Mouse (Mus musculus) limb, embryonic 15.5 days (tissue): Measurements from ENCODE around the gene Tor1a. TPM values are rescaled to one million over a fixed set of nuclear protein-coding genes. Genes with fewer than 3 reads are reported as not detected.
"Not testable (repeated sequence)": the region's sequence is repeated elsewhere in the genome, so short reads cannot be mapped to it uniquely, and the experiment has no call there.

Source experiments
- ATAC-seq: fragments of 200-750 bp; cut with Nextera tagmentation; 2 replicates; pipeline ENCODE4 v1.8.0; 2017; ENCODE audit warnings: low read depth, moderate TSS enrichment; ENCODE audit not compliant: insufficient number of reproducible peaks, low FRiP score, low TSS enrichment
- H3K27ac ChIP-seq: fragments of 300-500 bp; sonication (generic); 2 replicates; pipeline ENCODE4 v1.5.1; 2015; ENCODE audit warnings: moderate library complexity, mild to moderate bottlenecking, inconsistent platforms
- H3K27me3 ChIP-seq: fragments of 300-500 bp; sonication (generic); 2 replicates; pipeline ENCODE4 v1.6.1; 2015; ENCODE audit warnings: inconsistent platforms
- H3K36me3 ChIP-seq: fragments of 300-500 bp; sonication (generic); 2 replicates; pipeline ENCODE4 v1.6.1; 2015; ENCODE audit warnings: inconsistent platforms
- H3K4me1 ChIP-seq: fragments of 300-500 bp; sonication (generic); 2 replicates; pipeline ENCODE4 v1.6.1; 2015; ENCODE audit warnings: inconsistent platforms
- H3K4me2 ChIP-seq: fragments of 300-500 bp; sonication (generic); 2 replicates; pipeline ENCODE4 v1.6.1; 2015; ENCODE audit warnings: mild to moderate bottlenecking, inconsistent platforms
- H3K4me3 ChIP-seq: fragments of 300-500 bp; sonication (generic); 2 replicates; pipeline ENCODE4 v1.5.1; 2015; ENCODE audit warnings: mild to moderate bottlenecking, inconsistent platforms
- H3K9ac ChIP-seq: fragments of 300-500 bp; sonication (generic); 2 replicates; pipeline ENCODE4 v1.6.1; 2015; ENCODE audit warnings: inconsistent platforms
- H3K9me3 ChIP-seq: fragments of 300-500 bp; sonication (generic); 2 replicates; pipeline ENCODE4 v1.6.1; 2016; ENCODE audit warnings: inconsistent platforms
- WGBS: fragments of 180-500 bp; shearing (Covaris S2); methylation state at CpG from one replicate; pipeline ENCODE4 v1.1.7; 2015; 5-methylcytosine and 5-hydroxymethylcytosine counted together
- polyA plus RNA-seq: library from polyadenylated mRNA; unstranded; fragments of >200 nt; fragmentation: Nextera tagmentation; extraction: Ambion mirVana; gene quantifications from 2 replicates; pipeline ENCODE4 v1.2.1, GENCODE M21; 2015

Gene Tor1a
- polyA plus RNA-seq, 1 experiment from 2014 or later: 78.6 TPM

GRCm38 (mm10) chr2:30928893-30929482, 38.7 kb downstream of the Tor1a start:
- Histone ChIP-seq H3K4me2 (peak overlapping the region; percentile 53), H3K4me3 (peak overlapping the region; percentile 30), H3K4me1 (peaks cover 33% of the 10 kb centered on the region), H3K27me3 (no peaks in the 10 kb centered on the region), H3K36me3 (no peaks in the 10 kb centered on the region), H3K9ac (no peak overlapping the region), H3K27ac (no peak overlapping the region; the same call in none of the 2 replicates), H3K9me3 (no peaks in the 10 kb centered on the region)
- no peak for ATAC-seq
- WGBS: 27% methylated on average over 12 of the region's 12 CpGs

- peak overlapping the region; percentile 57; the same call in 1 of the 2 replicates for H3K27ac ChIP-seq
- no peak for ATAC-seq
- H3K4me1 ChIP-seq: peaks cover 33% of the 10 kb centered on the region
- H3K4me2 ChIP-seq: no peak overlapping the region
- no peak overlapping the region for H3K9ac ChIP-seq
- 21% methylated on average over 14 of the region's 14 CpGs for WGBS
- no peak overlapping the region for H3K4me3 ChIP-seq
- no peaks in the 10 kb centered on the region for H3K36me3 ChIP-seq
- H3K27me3 ChIP-seq: no peaks in the 10 kb centered on the region
- H3K9me3 ChIP-seq: no peaks in the 10 kb centered on the region
These were observed 39.7 kb downstream of the Tor1a start for GRCm38 (mm10) chr2:30927844-30928628.

- no peak overlapping the region for H3K4me2 ChIP-seq
- H3K9ac ChIP-seq: no peak overlapping the region
- ATAC-seq: no peak
- no peak overlapping the region for H3K4me3 ChIP-seq
- H3K9me3 ChIP-seq: no peaks in the 10 kb centered on the region
- H3K4me1 ChIP-seq: peaks cover 33% of the 10 kb centered on the region
- no peak overlapping the region; the same call in 1 of the 2 replicates for H3K27ac ChIP-seq
- WGBS: 52% methylated on average over 9 of the region's 9 CpGs
- H3K27me3 ChIP-seq: no peaks in the 10 kb centered on the region
- no peaks in the 10 kb centered on the region for H3K36me3 ChIP-seq
These were observed 40.5 kb downstream of the Tor1a start for GRCm38 (mm10) chr2:30927151-30927781.

- 70% methylated on average over 4 of the region's 4 CpGs for WGBS
- no peak for ATAC-seq
- H3K9ac ChIP-seq: no peak overlapping the region
- no peak overlapping the region for H3K4me3 ChIP-seq
- H3K9me3 ChIP-seq: no peaks in the 10 kb centered on the region
- no peaks in the 10 kb centered on the region for H3K36me3 ChIP-seq
- H3K27me3 ChIP-seq: no peaks in the 10 kb centered on the region
- peaks cover 33% of the 10 kb centered on the region for H3K4me1 ChIP-seq
- no peak overlapping the region for H3K27ac ChIP-seq
- no peak overlapping the region for H3K4me2 ChIP-seq
These were observed 41.4 kb downstream of the Tor1a start for GRCm38 (mm10) chr2:30926381-30926780.

- H3K27me3 ChIP-seq: no peaks in the 10 kb centered on the region
- no peak overlapping the region for H3K9ac ChIP-seq
- 83% methylated on average over 4 of the region's 4 CpGs for WGBS
These were observed 42.6 kb downstream of the Tor1a start for GRCm38 (mm10) chr2:30925181-30925580.

GRCm38 (mm10) chr2:30923099-30923498, 44.6 kb downstream of the Tor1a start:
- no peak for ATAC-seq
- Histone ChIP-seq H3K9me3 (no peaks in the 10 kb centered on the region), H3K36me3 (no peaks in the 10 kb centered on the region), H3K27me3 (no peaks in the 10 kb centered on the region), H3K4me1 (peaks cover 28% of the 10 kb centered on the region), H3K4me3 (no peak overlapping the region), H3K4me2 (no peak overlapping the region), H3K27ac (no peak overlapping the region), H3K9ac (no peak overlapping the region)
- 44% methylated on average over 3 of the region's 3 CpGs for WGBS

More at GRCm38 (mm10) chr2:30925181-30925580, 42.6 kb downstream of the Tor1a start:
- H3K4me2 ChIP-seq: no peak overlapping the region
- H3K4me1 ChIP-seq: peaks cover 33% of the 10 kb centered on the region
- no peak for ATAC-seq
- H3K9me3 ChIP-seq: no peaks in the 10 kb centered on the region
- H3K4me3 ChIP-seq: no peak overlapping the region
- no peaks in the 10 kb centered on the region for H3K36me3 ChIP-seq
- H3K27ac ChIP-seq: no peak overlapping the region

GRCm38 (mm10) chr2:30920216-30920615, 47.5 kb downstream of the Tor1a start:
- 0 out of 2 replicates have a peak overlapping the region, but pooled peaks have one; percentile 27 for H3K27ac ChIP-seq
- H3K27me3 ChIP-seq: no peaks in the 10 kb centered on the region
- H3K36me3 ChIP-seq: no peaks in the 10 kb centered on the region
- H3K9me3 ChIP-seq: no peaks in the 10 kb centered on the region
- no peak overlapping the region for H3K9ac ChIP-seq
- H3K4me2 ChIP-seq: no peak overlapping the region
- H3K4me3 ChIP-seq: no peak overlapping the region
- 58% methylated on average over 7 of the region's 7 CpGs for WGBS
- ATAC-seq: no peak; the same call in 1 of the 2 replicates
- peaks cover 22% of the 10 kb centered on the region for H3K4me1 ChIP-seq

GRCm38 (mm10) chr2:30918780-30919329, 48.9 kb downstream of the Tor1a start:
- no peak overlapping the region for H3K4me3 ChIP-seq
- H3K4me2 ChIP-seq: no peak overlapping the region
- ATAC-seq: no peak
- H3K4me1 ChIP-seq: peaks cover 28% of the 10 kb centered on the region
- no peaks in the 10 kb centered on the region for H3K27me3 ChIP-seq
- WGBS: 43% methylated on average over 8 of the region's 8 CpGs
- H3K9ac ChIP-seq: no peak overlapping the region
- H3K9me3 ChIP-seq: no peaks in the 10 kb centered on the region
- no peaks in the 10 kb centered on the region for H3K36me3 ChIP-seq
- H3K27ac ChIP-seq: peak overlapping the region; percentile 68

GRCm38 (mm10) chr2:30918126-30918525, 49.6 kb downstream of the Tor1a start:
- H3K4me1 ChIP-seq: peaks cover 28% of the 10 kb centered on the region
- H3K9me3 ChIP-seq: no peaks in the 10 kb centered on the region
- ATAC-seq: no peak
- 58% methylated on average over 6 of the region's 6 CpGs for WGBS
- no peak overlapping the region for H3K9ac ChIP-seq
- H3K4me3 ChIP-seq: no peak overlapping the region
- peak overlapping the region; percentile 68; the same call in 1 of the 2 replicates for H3K27ac ChIP-seq
- H3K36me3 ChIP-seq: no peaks in the 10 kb centered on the region
- no peak overlapping the region for H3K4me2 ChIP-seq
- no peaks in the 10 kb centered on the region for H3K27me3 ChIP-seq

GRCm38 (mm10) chr2:30917649-30918048, 50.1 kb downstream of the Tor1a start:
- Histone ChIP-seq H3K9ac (no peak overlapping the region), H3K4me1 (peaks cover 28% of the 10 kb centered on the region)
- 84% methylated on average over 7 of the region's 7 CpGs for WGBS

GRCm38 (mm10) chr2:30915933-30916332, 51.8 kb downstream of the Tor1a start:
- not testable (repeated sequence) for H3K9ac ChIP-seq, H3K4me2 ChIP-seq, H3K9me3 ChIP-seq, H3K36me3 ChIP-seq, ATAC-seq, H3K27me3 ChIP-seq, H3K4me3 ChIP-seq, H3K27ac ChIP-seq
- peaks cover 28% of the 10 kb centered on the region for H3K4me1 ChIP-seq
- 58% methylated on average over 6 of the region's 6 CpGs for WGBS

More at GRCm38 (mm10) chr2:30917649-30918048, 50.1 kb downstream of the Tor1a start:
- no peaks in the 10 kb centered on the region for H3K36me3 ChIP-seq
- H3K4me3 ChIP-seq: no peak overlapping the region
- H3K27ac ChIP-seq: no peak overlapping the region
- H3K9me3 ChIP-seq: no peaks in the 10 kb centered on the region
- no peaks in the 10 kb centered on the region for H3K27me3 ChIP-seq
- no peak for ATAC-seq
- H3K4me2 ChIP-seq: no peak overlapping the region
